Mouse (Mus musculus) embryonic facial prominence, embryonic 13.5 days (tissue): ENCODE data around the gene Hfm1. TPM values are rescaled to one million over a fixed set of nuclear protein-coding genes. Genes with fewer than 3 reads are reported as not detected.

ENCODE experiments used
- ATAC-seq: fragments of 200-750 bp; cut with Nextera tagmentation; 2 replicates; pipeline ENCODE4 v1.8.0; 2017; ENCODE audit warnings: low read depth; ENCODE audit not compliant: insufficient number of reproducible peaks, insufficient read depth, low FRiP score, low TSS enrichment
- H3K27ac ChIP-seq: fragments of 300-500 bp; sonication (generic); 2 replicates; pipeline ENCODE4 v1.5.1; 2015; ENCODE audit warnings: moderate library complexity, mild to moderate bottlenecking, inconsistent platforms
- H3K27me3 ChIP-seq: fragments of 300-500 bp; sonication (generic); 2 replicates; pipeline ENCODE4 v1.6.1; 2015; ENCODE audit warnings: mild to moderate bottlenecking, inconsistent platforms
- H3K36me3 ChIP-seq: fragments of 300-500 bp; sonication (generic); 2 replicates; pipeline ENCODE4 v1.6.1; 2015; ENCODE audit warnings: mild to moderate bottlenecking, inconsistent platforms
- H3K4me1 ChIP-seq: fragments of 300-500 bp; sonication (generic); 2 replicates; pipeline ENCODE4 v1.6.1; 2015; ENCODE audit warnings: inconsistent platforms
- H3K4me2 ChIP-seq: fragments of 300-500 bp; sonication (generic); 2 replicates; pipeline ENCODE4 v1.6.1; 2015; ENCODE audit warnings: moderate library complexity, mild to moderate bottlenecking, inconsistent platforms
- H3K4me3 ChIP-seq: fragments of 300-500 bp; sonication (generic); 2 replicates; pipeline ENCODE4 v1.5.1; 2015; ENCODE audit warnings: mild to moderate bottlenecking, inconsistent platforms
- H3K9ac ChIP-seq: fragments of 300-500 bp; sonication (generic); 2 replicates; pipeline ENCODE4 v1.6.1; 2015; ENCODE audit warnings: mild to moderate bottlenecking, inconsistent platforms
- H3K9me3 ChIP-seq: fragments of 300-500 bp; sonication (generic); 2 replicates; pipeline ENCODE4 v1.6.1; 2016; ENCODE audit warnings: inconsistent platforms
- WGBS: fragments of 180-500 bp; shearing (Covaris S2); methylation state at CpG from one replicate; pipeline ENCODE4 v1.1.7; 2015; ENCODE audit warnings: mixed read lengths; 5-methylcytosine and 5-hydroxymethylcytosine counted together
- microRNA-seq: library from miRNA; unstranded; fragments of <30 nt; microRNA quantifications from one replicate; pipeline ENCODE4, GENCODE M21; 2016
- polyA plus RNA-seq: library from polyadenylated mRNA; unstranded; fragments of >200 nt; fragmentation: Nextera tagmentation; extraction: Ambion mirVana; gene quantifications from 2 replicates; pipeline ENCODE4 v1.2.1, GENCODE M21; 2015

Gene Hfm1
- polyA plus RNA-seq, 1 experiment from 2014 or later: 2.5 TPM

DNA sequence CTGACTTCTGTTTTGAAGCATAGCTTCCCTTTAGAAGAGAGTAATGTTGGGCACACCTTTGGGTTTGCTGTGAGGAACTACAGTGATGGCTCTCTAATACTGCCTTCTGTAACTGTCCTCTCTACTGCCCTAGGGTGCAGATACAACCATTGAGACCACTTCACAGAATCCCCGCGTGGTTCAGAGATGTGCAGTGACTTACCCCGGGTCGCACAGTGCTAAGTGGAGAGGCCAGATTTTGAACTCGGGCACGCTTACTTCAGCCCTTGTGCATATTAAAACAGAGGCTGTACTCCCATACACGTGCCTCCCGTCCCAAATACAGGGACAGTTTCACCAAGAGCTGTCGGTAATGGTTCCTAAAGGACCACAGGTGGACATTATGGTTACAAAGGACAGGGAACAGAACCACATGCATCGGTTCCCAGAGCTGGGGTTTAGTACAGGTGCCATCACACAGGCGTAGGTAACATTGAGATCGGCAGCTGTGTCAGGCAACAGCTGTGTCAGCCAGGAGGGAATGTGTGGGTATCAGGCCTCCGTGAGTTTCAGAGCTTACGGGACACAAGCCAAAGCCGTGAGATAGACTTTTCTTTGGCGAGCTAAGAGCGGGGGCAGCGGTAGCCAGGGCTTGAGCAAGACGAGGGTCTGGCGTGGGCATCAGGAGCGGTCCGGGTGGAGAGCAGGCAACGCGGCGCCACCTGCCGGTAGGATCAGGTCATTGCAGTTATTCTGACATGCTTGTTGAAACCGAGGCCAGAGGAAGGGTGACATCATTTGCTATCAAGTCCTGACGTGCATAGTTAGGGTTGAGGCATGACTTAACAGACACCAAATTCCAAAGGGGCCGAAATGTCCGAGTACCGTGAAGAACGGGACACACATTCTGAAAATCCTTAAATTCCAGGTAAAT is 124.0 kb downstream of the Hfm1 start:
- Histone ChIP-seq H3K27ac (no peak overlapping the region), H3K27me3 (peaks cover 5% of the 10 kb centered on the region; the same call in 1 of the 2 replicates), H3K9me3 (no peaks in the 10 kb centered on the region), H3K36me3 (no peaks in the 10 kb centered on the region), H3K4me3 (peak overlapping the region; percentile 36), H3K4me1 (peaks cover 15% of the 10 kb centered on the region), H3K9ac (0 out of 2 replicates have a peak overlapping the region, but pooled peaks have one; percentile 37), H3K4me2 (peak overlapping the region; percentile 68)
- 0 out of 2 replicates have a peak, but pooled peaks have one; percentile 33 for ATAC-seq
- WGBS: 5% methylated on average over 32 of the region's 32 CpGs

DNA sequence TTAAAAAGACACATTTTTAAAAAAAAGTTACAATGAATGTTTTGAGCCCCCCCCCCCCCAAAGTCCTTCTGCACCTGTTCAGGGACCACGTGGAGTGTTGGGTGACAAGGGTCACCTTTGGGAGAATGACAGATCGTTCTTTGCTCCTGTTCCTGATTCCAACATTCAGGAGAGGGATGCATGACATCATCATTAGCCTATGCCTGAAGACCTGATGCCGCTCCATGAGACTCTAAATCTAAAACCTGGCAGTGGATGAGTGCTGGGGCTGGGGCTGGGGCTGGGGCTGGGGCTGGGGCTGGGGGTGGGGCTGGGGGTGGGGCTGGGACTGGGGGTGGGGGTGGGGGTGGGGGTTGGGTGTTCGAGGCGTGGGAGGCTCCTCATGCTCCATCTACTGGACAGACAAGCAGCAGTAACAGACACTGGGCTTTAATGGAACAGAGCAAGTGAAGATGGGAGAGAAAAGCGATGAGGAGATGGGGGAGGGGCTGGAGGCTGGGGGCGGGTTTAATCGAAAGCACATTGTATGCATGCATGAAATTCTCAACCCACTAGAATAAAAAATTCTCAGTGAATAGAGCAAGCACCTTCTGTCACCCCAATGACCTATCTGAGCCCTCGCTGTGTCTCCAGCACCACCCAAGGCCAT is 124.8 kb downstream of the Hfm1 start:
- H3K27me3 ChIP-seq: peaks cover 5% of the 10 kb centered on the region; the same call in 1 of the 2 replicates
- peaks cover 14% of the 10 kb centered on the region for H3K4me1 ChIP-seq
- H3K9me3 ChIP-seq: no peaks in the 10 kb centered on the region
- ATAC-seq: no peak
- H3K27ac ChIP-seq: no peak overlapping the region
- H3K36me3 ChIP-seq: no peaks in the 10 kb centered on the region
- no peak overlapping the region for H3K4me3 ChIP-seq
- H3K9ac ChIP-seq: no peak overlapping the region
- 23% methylated on average over 9 of the region's 9 CpGs for WGBS
- H3K4me2 ChIP-seq: peak overlapping the region; percentile 68; the same call in 1 of the 2 replicates

DNA sequence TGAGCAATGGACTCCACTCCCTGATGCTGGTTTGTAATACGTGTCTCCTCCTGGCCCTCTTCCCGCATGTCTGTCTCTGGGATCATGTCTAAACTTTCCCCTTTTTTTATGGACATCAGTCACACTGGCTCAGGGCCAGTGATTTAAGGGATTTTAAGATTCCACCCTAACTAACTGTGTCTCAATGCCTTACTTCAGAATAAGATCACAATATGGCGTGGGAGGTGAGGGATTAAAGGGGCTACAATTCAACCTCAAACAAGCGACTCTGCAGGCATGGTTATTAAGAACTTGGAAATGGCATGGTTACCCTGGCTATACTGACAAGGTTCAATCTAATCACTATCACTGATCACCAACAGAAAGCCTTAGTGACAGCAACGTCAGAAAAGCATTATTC is 128.2 kb downstream of the Hfm1 start:
- no peak overlapping the region for H3K4me3 ChIP-seq
- no peak overlapping the region for H3K27ac ChIP-seq
- H3K9me3 ChIP-seq: no peaks in the 10 kb centered on the region
- H3K4me1 ChIP-seq: peaks cover 8% of the 10 kb centered on the region
- no peak overlapping the region for H3K4me2 ChIP-seq
- no peaks in the 10 kb centered on the region for H3K36me3 ChIP-seq
- peaks cover 5% of the 10 kb centered on the region; the same call in 1 of the 2 replicates for H3K27me3 ChIP-seq
- 65% methylated on average over 5 of the region's 5 CpGs for WGBS
- no peak overlapping the region for H3K9ac ChIP-seq
- no peak for ATAC-seq

DNA sequence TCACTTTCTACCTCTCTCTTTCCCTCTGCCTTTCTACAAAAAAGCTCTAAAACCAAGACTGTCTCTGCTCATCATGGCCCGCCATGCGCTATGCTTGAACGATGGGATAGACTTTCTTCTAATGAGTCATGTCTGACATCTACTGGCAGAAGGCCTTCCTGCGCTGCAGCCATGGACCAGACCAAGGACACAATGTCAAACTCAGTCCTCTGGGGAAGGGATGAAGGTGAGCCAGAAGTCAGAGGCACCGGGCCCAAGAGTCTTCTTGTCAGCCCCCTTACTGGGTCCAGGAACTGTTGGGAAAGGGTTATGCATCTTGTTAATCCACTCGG is 134.9 kb downstream of the Hfm1 start:
- Histone ChIP-seq H3K36me3 (no peaks in the 10 kb centered on the region), H3K27me3 (0 out of 2 replicates have a peak, but pooled peaks cover 2% of the 10 kb centered on the region), H3K4me1 (no peaks in the 10 kb centered on the region), H3K4me3 (no peak overlapping the region), H3K27ac (no peak overlapping the region), H3K4me2 (no peak overlapping the region), H3K9ac (no peak overlapping the region), H3K9me3 (no peaks in the 10 kb centered on the region)
- no peak for ATAC-seq
- WGBS: 10% methylated on average over 6 of the region's 6 CpGs

DNA sequence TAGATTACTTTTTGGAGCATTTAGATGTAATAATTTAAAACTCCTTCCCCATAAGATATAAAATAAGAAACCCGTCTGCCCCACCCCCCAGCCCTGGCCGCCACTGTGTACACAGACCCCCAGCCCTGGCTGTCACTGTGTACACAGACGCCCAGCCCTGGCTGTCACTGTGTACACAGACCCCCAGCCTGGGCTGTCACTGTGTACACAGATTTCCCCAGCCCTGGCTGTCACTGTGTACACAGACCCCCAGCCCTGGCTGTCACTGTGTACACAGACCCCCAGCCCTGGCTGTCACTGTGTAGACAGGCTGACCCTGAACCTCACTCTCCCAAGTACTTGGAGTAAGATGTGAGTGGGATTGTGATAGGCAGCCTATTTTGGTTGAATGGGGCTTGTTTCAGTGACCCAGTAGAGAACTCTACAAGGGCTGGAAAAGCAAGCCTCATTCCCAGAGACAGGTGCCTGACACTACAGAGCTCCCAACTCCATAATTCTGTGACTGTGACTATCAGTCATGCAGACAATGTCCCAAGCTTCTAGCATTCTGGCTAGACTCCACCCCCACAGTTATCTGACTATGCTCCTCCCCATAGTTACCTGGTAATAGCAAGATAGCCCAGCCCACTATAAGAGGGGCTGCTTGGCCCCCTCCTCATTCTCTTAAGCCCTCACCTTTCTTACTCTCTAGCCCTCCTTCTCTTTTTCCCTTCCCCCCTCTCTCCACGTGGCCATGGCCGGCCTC is 135.5 kb downstream of the Hfm1 start:
- Histone ChIP-seq H3K9ac (no peak overlapping the region), H3K4me3 (no peak overlapping the region), H3K9me3 (no peaks in the 10 kb centered on the region), H3K4me1 (no peaks in the 10 kb centered on the region), H3K27ac (no peak overlapping the region), H3K4me2 (no peak overlapping the region), H3K36me3 (no peaks in the 10 kb centered on the region), H3K27me3 (0 out of 2 replicates have a peak, but pooled peaks cover 2% of the 10 kb centered on the region)
- no peak for ATAC-seq
- WGBS: 39% methylated on average over 5 of the region's 5 CpGs

Small RNAs within 50 kb of the gene (microRNA-seq; reads per million reads assigned to microRNA genes)
- gene Gm27527: not detected

Other genes with a start within 250 kb of the Hfm1 start
- gene Zfp644, start 229.0 kb downstream of the Hfm1 start, polyA plus RNA-seq: 86.3 and 96.1 TPM in 2 replicates
- gene Cdc7, start 38.0 kb upstream of the Hfm1 start, polyA plus RNA-seq: 51.6 and 55.7 TPM in 2 replicates